Mouse (Mus musculus): ENCODE measurements around the gene Tardbp. TPM values are rescaled to one million over a fixed set of nuclear protein-coding genes. Genes with fewer than 3 reads are reported as not detected.

Tardbp gene
- total RNA-seq, 2 experiments from 2014 or later = 583 to 881 TPM

GRCm38 (mm10) chr4:148604541-148605165 lies 22.2 kb downstream of the Tardbp start:
- peak; percentile 82 for ATAC-seq (replicated peaks; ENCODE audit: low FRiP score, low TSS enrichment, poor library complexity, severe bottlenecking)

DNA sequence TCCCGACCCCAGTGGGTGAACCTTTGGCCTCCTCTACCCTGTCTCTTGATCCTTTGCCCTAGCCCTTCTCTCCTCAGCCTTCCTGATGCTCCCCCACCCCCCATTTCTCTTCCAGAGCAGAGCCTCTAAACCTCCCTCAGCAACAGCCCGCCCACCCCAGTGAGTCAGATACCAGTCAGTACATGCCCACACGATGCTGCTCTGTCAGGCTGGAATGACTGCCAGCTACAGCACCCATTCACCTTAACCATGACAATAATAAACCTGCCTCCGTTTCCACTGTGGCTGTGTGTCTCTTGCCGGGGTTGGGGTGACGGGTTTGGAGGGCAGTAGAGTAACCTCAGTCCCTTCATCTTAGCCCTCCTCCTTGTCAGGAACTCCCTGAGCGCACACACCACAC lies 22.7 kb downstream of the Tardbp start:
- ATAC-seq (replicated peaks; ENCODE audit: low FRiP score, low TSS enrichment, poor library complexity, severe bottlenecking) = no peak

DNA sequence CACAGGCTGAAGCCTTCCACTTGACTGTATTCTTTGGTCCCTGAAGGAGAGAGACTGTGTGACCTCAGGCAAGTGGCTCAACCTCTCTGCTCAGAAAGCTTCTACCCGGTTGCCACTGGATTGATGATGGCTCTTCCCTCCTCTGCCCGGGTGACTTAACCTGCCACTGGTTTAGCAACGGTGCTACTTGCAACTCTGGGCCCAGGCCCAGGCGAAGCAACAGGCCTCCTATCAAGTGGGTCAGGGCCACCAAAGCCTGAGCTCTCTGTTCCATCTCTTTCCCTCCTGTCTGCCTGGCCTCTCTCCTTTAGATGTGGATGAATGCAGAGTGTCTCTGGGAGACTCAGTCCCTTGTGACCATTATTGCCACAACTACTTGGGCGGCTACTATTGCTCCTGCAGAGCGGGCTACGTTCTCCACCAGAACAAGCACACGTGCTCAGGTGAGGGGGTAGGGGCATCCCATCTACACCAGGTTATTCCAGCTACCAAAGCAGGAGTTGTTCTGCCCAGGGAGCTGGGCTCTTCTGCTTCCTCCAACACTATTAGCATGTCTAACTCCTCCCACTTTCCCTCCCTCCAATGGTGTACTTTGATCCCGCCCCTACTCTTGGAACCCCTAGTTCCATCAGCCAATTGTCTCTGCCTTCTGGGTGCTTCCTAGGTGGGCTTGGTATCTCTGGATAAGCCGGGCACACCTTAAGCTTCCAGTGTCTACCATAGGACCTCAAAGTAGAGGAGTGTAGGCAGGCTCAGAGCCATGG lies 23.3 kb downstream of the Tardbp start:
- ATAC-seq (replicated peaks; ENCODE audit: low FRiP score, low TSS enrichment, poor library complexity, severe bottlenecking) = no peak

- no peak for ATAC-seq (replicated peaks; ENCODE audit: low FRiP score, low TSS enrichment, poor library complexity, severe bottlenecking)
Observed at GRCm38 (mm10) chr4:148602357-148603120, 24.3 kb downstream of the Tardbp start, which contains the start of gene Masp2. Gene Masp2 (plus strand): TSS chr4:148602554.

- ATAC-seq (replicated peaks; ENCODE audit: low FRiP score, low TSS enrichment, poor library complexity, severe bottlenecking) = no peak
Observed at GRCm38 (mm10) chr4:148601871-148602270, 24.9 kb downstream of the Tardbp start.

DNA sequence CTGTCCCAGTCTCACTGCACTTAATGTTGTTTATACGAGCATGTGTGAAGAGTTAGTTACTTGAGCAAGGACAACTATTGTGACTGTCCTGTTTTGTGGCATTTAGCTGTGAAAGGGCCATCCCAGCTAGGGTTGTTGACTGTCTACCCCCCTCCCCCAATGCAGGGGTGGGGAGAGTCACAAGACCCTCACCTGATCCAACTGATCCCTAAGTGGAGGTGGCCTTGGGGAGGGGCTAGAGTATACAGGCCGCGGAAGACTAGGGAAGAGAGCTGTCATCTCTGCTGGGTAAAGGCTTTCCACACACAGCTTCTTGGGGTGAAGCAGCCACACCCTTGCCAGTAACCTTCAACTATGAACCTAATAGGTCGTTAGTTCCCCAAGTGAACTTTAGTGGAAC lies 26.5 kb downstream of the Tardbp start:
- ATAC-seq (replicated peaks; ENCODE audit: low FRiP score, low TSS enrichment, poor library complexity, severe bottlenecking) = no peak

DNA sequence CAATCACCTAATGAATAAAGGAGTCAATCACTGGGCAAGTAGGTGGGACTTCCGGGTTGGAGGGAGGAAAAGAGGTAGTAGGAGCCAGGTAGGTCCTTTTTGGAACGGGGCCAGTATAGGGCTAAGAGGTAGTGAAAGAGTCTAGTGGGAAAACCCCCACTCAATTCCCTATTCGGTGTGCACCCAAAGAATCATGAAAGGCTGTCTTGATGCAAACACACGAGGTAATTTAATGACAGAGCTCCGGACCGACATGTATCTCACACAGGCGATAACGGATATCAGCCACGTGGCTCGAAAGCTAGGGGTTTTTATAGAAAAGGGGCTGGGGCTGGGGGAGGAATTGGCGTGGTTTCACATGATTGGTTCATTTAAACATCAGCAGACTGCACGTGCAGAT lies 28.0 kb downstream of the Tardbp start:
- ATAC-seq (replicated peaks; ENCODE audit: low FRiP score, low TSS enrichment, poor library complexity, severe bottlenecking) = no peak

- no peak for ATAC-seq (replicated peaks; ENCODE audit: low FRiP score, low TSS enrichment, poor library complexity, severe bottlenecking)
Observed at GRCm38 (mm10) chr4:148596731-148597130, 30.1 kb downstream of the Tardbp start.

DNA sequence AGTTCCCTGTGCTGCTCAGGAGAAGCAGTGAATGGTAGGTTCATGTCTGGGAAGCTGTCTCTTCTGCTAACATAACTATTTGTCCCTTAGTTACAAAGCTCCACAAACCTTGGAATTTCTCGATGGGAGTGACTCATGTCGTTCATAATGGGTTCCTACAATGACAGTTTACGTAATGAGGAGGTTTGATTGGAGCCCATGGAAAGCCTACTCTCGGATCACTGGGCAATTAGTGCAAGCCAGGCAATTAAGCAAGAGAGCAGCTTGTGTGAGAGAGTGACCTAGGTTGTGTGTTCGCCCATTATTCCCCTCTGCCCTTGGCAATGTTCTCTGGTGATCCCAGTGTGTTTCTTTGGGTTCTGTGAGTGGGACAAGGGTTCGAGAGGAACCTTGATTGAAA lies 30.9 kb downstream of the Tardbp start:
- ATAC-seq (replicated peaks; ENCODE audit: low FRiP score, low TSS enrichment, poor library complexity, severe bottlenecking) = no peak

GRCm38 (mm10) chr4:148593996-148594395 lies 32.8 kb downstream of the Tardbp start:
- no peak for ATAC-seq (replicated peaks; ENCODE audit: low FRiP score, low TSS enrichment, poor library complexity, severe bottlenecking)

- ATAC-seq (replicated peaks; ENCODE audit: low FRiP score, low TSS enrichment, poor library complexity, severe bottlenecking) = 0 out of 2 replicates have a peak, but pooled peaks have one; percentile 2
Observed at GRCm38 (mm10) chr4:148591637-148592380, 35.0 kb downstream of the Tardbp start.

- ATAC-seq (replicated peaks; ENCODE audit: low FRiP score, low TSS enrichment, poor library complexity, severe bottlenecking) = peak; percentile 96
Observed at GRCm38 (mm10) chr4:148591171-148591630, 35.6 kb downstream of the Tardbp start, which contains the start of gene Srm. Gene Srm (plus strand): TSS chr4:148591503.

DNA sequence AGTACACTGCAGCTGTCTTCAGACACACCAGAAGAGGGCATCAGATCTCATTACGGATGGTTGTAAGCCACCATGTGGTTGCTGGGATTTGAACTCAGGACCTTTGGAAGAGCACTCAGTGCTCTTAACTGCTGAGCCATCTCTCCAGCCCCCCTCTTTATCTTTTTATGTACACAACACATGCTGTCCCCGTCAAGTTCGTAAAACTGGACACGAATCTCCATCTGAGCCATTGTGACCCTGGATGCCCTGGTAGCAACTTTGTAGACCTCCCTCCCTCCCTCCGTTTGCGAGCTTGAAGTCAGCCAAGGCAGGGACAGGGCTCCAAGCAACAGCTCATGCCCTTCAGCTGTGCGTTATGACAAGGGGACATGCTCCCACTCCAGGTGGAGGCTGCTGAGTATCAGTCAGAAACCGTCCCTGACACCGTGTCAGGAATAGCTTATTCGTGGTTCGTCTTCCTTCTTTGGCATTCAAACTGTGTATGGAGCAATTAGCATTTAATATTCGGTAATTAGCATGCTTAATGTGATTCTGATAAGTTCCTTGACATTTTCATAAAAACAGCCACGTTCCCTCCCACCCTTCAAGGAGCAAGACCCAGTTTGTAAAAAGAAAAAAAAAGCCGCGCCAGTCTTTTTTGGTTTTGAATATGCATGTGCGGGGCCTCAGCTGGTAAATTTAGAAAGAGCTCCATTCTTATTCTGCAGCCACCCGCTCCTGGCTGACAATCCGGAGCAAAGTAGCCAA lies 36.2 kb downstream of the Tardbp start:
- peak; percentile 39 for ATAC-seq (replicated peaks; ENCODE audit: low FRiP score, low TSS enrichment, poor library complexity, severe bottlenecking)

DNA sequence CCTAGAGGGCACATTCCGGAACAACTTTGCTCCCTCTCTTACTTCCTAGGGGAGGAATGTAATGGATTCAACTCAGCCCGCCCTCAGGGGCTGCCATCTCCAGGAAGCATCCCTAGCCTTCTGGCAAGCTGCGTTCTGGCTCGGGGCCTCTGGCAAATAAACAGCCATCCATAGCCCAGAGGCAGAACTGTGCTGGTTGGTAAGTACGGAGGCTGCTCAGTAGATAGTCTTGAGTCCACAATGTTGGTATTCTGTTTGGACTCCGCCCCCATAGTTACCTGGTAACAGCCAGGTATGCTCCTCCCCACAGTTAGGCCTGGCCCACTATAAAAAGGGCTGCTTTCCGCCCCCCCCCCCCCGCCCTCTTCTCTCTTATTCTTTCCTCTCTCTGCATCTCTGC lies 37.3 kb downstream of the Tardbp start:
- no peak for ATAC-seq (replicated peaks; ENCODE audit: low FRiP score, low TSS enrichment, poor library complexity, severe bottlenecking)

DNA sequence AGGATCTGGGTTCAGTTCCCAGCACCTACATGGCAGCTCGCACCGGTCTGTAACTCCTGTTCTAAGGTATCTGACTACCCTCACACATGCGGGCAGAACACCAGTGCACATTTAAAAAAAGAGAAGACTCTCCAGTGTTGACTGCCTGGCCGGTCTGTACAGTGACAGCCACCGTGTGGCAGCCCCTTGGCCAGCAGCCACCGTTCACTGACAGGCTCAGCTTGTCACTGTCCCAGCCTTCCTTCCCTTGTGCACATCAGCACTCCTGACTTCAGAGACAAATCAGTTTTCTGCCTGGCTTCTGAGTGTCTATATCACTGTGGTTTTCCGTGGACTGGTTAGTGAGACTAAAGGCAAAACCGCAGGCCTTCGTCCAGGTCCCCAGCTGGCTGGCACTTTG lies 38.0 kb downstream of the Tardbp start:
- ATAC-seq (replicated peaks; ENCODE audit: low FRiP score, low TSS enrichment, poor library complexity, severe bottlenecking) = no peak

DNA sequence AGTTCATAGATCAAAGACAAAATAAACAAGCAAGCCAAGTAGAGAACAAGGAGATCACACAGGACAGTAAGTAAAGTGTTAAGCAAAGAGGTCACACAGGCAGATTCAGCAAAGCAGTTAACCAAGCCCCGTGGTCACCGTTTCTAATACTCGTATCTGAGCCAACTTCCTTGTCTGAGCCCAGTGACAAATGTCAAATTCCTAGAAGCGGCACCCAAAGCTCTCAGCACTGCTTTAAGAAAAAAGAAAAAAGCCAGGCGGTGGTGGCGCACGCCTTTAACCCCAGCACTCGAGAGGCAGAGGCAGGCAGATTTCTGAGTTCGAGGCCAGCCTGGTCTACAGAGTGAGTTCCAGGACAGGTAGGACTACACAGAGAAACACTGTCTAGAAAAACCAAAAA lies 40.2 kb downstream of the Tardbp start:
- ATAC-seq (replicated peaks; ENCODE audit: low FRiP score, low TSS enrichment, poor library complexity, severe bottlenecking) = no peak

- peak; percentile 66 for ATAC-seq (replicated peaks; ENCODE audit: low FRiP score, low TSS enrichment, poor library complexity, severe bottlenecking)
Observed at GRCm38 (mm10) chr4:148583257-148583656, 43.6 kb downstream of the Tardbp start.

- ATAC-seq (replicated peaks; ENCODE audit: low FRiP score, low TSS enrichment, poor library complexity, severe bottlenecking) = no peak
Observed at GRCm38 (mm10) chr4:148581422-148581821, 45.4 kb downstream of the Tardbp start.

DNA sequence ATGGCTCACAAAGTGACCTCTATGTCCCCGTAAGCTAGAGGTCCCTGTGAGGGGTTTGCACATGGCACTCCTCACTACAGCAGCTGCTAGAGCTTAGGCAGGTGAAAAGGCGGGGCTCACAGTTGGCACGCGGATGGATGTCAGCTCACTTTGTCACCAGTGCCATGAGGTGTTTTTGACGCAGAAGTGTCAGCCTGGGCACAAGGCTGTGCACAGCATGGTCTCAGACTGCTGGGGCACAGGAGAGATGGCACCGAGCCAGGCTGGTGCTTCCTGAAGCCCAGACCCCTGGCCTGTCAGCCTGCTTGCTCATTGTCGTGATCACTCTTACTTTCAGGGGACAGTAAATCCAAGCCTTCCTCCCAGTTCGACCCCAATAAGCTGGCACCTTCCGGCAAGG lies 46.1 kb downstream of the Tardbp start:
- no peak for ATAC-seq (replicated peaks; ENCODE audit: low FRiP score, low TSS enrichment, poor library complexity, severe bottlenecking)
